Mouse (Mus musculus): ENCODE measurements around the gene Mme.

Gene Mme

GRCm38 (mm10) chr3:63350704-63351103 lies 109.4 kb downstream of the Mme start:
- DNase-seq (ENCODE audit: low spot score in 2 of 2): no peak

GRCm38 (mm10) chr3:63351680-63352260 lies 110.4 kb downstream of the Mme start:
- no peak for DNase-seq (ENCODE audit: low spot score in 2 of 2)

- DNase-seq (ENCODE audit: low spot score in 2 of 2): no peak
Observed at GRCm38 (mm10) chr3:63359512-63359911, 118.2 kb downstream of the Mme start.

- DNase-seq (ENCODE audit: low spot score in 2 of 2): no peak
Observed at GRCm38 (mm10) chr3:63384989-63385388, 143.7 kb downstream of the Mme start.

GRCm38 (mm10) chr3:63390774-63391173 lies 149.4 kb downstream of the Mme start:
- DNase-seq (ENCODE audit: low spot score in 2 of 2): no peak

- DNase-seq (ENCODE audit: low spot score in 2 of 2): no peak
Observed at GRCm38 (mm10) chr3:63391348-63391747, 150.0 kb downstream of the Mme start.

- DNase-seq (ENCODE audit: low spot score in 2 of 2): no peak
Observed at GRCm38 (mm10) chr3:63394424-63394941, 153.1 kb downstream of the Mme start.

- no peak for DNase-seq (ENCODE audit: low spot score in 2 of 2)
Observed at GRCm38 (mm10) chr3:63398171-63398570, 156.8 kb downstream of the Mme start.

GRCm38 (mm10) chr3:63406438-63406837 lies 165.1 kb downstream of the Mme start:
- no peak for DNase-seq (ENCODE audit: low spot score in 2 of 2)

- DNase-seq (ENCODE audit: low spot score in 2 of 2): peak in 1 of 2 experiments; percentile 9
Observed at GRCm38 (mm10) chr3:63411006-63411405, 169.7 kb downstream of the Mme start.

- DNase-seq (ENCODE audit: low spot score in 2 of 2): no peak
Observed at GRCm38 (mm10) chr3:63412220-63412937, 171.0 kb downstream of the Mme start.

GRCm38 (mm10) chr3:63413046-63413911 lies 171.9 kb downstream of the Mme start:
- no peak for DNase-seq (ENCODE audit: low spot score in 2 of 2)

GRCm38 (mm10) chr3:63417284-63417683 lies 175.9 kb downstream of the Mme start:
- DNase-seq (ENCODE audit: low spot score in 2 of 2): no peak

- no peak for DNase-seq (ENCODE audit: low spot score in 2 of 2)
Observed at GRCm38 (mm10) chr3:63417758-63418157, 176.4 kb downstream of the Mme start.

- DNase-seq (ENCODE audit: low spot score in 2 of 2): no peak
Observed at GRCm38 (mm10) chr3:63423552-63423951, 182.2 kb downstream of the Mme start.

Data from left cerebral cortex, adult 9 months (tissue).